Mouse (Mus musculus): Measurements from ENCODE around the gene Zfp513.

DNA sequence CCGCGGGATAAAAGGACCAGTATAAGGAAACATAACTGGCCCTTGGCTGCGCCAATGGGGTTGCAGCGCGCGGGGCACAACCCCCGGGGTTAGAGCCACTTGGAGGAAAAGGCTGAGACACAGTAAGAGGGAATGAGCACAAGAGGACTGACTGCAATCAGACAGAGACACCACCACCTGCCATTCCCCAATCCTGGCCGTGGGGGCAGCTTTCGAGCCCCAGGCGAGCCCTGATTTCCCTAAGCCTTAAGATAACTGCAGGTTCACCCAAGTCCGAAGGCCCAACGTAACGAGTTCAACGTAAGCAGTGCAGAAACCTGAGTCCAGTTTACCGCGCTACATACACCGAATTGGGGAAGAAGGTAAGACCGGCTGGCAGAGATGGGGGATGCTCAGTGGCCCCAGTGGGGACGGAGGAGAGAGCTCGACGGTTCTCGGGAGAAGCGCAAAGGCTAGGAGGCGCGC lies 22.8 kb downstream of the Zfp513 start:
- TF ChIP-seq POLR2A (IDR thresholded peaks at IDR 0.05; ENCODE audit: low read depth, low read length) (no peak), CTCF (IDR thresholded peaks at IDR 0.05; ENCODE audit: extremely low read depth, insufficient read length, insufficient replicate concordance, low read depth, low read length) (0 out of 2 replicates have a peak, but pooled peaks have one; percentile 9)
